Mouse (Mus musculus) urinary bladder, postnatal 25 days (tissue): ENCODE results near the gene Cox6a2.

Experiments used
- DNase-seq: peaks from one replicate; pipeline ENCODE4 v3.0.0; 2022; ENCODE audit warnings: low spot score

The Cox6a2 gene

DNA sequence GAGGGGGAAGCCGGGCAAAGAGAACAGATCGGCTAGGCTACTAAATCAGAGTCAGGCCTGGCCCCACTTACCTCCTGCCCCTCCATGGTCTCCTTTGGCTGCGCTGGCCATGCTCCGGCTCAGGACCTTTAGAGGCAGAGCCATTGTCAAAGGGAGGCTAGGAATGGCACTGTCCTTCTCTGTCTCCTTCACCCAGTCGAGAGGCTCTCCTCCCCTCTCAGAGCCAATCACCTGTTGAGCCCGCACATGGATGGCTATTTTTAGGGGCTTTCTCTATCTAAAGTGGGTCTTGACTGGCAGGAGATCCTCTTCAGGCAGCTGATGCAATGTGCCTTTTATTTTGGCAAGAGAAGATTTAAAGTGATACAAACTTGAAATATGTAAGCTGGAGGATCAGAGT, at the start of gene Cox6a2:
TSS of gene Cox6a2 (minus strand) at position 236 of the 400 bp plus-strand sequence.
- no peak for DNase-seq

DNA sequence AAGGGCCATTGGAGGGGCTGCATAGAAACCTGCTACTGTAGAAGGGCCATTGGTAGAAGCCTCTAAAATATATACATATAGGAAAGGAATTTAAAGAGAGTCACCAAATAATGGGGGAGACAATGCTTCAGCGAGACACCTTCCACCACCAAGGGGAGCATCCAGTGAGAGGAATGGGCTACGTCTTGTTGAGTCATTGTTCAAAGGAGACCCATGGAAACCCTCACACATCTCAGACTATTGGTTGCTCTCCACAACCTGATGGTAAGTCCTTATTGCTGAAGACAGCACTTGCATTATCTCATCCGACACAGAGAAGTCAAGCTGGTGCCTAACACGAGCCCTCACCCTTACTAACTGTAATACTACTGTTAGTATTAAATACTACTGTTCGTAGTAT, 49.6 kb upstream of the Cox6a2 start:
- no peak for DNase-seq

DNA sequence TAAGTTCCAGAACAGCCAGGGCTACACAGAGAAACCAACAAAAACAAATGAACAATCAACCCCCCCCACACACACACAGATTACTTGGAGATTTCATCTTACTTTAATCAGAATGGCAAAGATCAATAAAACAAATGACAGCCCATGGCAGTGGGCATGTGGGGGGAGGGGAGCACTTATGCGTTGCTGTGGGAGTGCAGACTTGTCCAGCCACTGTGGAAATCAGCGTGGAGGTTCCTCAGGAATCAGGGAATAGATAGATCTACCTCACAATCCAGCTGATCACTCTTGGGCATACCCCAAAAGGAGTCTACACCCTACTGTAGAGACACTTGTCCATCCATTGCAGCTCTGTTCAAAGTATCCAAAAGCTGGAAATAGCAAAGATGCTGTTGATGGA, 48.8 kb upstream of the Cox6a2 start:
- DNase-seq, result no peak

DNA sequence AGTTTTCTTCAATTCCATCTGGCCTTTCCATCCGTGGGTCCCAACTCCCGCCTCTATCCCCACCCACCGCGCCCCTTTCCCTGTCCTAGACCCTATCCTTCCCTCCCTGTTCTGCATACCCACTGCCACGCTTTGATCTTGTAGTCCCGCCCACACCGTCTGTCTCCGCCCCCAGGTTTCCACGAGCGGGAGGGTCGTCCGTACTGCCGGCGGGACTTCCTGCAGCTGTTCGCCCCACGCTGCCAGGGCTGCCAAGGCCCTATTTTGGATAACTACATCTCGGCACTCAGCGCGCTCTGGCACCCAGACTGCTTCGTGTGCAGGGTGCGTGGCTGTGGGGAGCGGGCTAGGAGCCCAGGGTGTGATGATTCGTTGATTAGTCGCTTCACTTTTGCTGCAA, 46.4 kb upstream of the Cox6a2 start:
- no peak for DNase-seq

DNA sequence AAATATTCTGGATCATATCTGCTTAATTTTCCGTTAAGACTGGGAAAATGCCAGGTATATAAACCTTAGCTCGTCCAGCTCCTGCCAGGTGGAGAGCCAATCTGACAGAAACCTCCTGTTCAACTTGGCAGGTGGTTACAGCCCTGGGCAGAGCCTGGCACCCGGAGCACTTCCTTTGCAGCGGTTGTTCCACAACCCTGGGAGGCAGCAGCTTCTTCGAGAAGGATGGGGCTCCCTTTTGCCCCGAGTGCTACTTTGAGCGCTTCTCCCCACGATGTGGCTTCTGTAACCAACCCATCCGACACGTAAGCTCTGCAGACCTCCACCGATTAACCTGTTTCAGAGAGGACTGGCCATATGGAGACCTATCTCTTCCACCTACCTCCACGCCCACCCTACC, 45.8 kb upstream of the Cox6a2 start:
- no peak for DNase-seq

DNA sequence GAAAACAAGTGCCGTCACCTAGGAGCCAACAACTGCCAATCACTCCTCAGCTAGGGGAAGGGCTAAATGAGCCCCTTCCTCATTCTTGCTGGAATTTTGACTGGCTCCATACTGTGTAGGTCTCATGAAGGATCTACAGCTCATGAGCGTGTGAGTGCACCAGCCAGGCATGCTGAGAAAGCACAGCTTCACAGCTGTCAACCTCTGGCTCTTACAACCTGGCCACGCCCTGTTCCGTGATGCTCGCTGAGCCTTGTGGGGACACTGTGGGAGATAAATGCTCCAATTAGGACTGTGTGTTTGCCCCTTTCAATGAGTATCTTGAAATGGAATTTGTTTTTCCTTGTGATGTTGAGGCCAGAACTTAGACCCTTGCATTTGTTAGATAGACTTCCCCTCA, 43.8 kb upstream of the Cox6a2 start:
- no peak for DNase-seq

DNA sequence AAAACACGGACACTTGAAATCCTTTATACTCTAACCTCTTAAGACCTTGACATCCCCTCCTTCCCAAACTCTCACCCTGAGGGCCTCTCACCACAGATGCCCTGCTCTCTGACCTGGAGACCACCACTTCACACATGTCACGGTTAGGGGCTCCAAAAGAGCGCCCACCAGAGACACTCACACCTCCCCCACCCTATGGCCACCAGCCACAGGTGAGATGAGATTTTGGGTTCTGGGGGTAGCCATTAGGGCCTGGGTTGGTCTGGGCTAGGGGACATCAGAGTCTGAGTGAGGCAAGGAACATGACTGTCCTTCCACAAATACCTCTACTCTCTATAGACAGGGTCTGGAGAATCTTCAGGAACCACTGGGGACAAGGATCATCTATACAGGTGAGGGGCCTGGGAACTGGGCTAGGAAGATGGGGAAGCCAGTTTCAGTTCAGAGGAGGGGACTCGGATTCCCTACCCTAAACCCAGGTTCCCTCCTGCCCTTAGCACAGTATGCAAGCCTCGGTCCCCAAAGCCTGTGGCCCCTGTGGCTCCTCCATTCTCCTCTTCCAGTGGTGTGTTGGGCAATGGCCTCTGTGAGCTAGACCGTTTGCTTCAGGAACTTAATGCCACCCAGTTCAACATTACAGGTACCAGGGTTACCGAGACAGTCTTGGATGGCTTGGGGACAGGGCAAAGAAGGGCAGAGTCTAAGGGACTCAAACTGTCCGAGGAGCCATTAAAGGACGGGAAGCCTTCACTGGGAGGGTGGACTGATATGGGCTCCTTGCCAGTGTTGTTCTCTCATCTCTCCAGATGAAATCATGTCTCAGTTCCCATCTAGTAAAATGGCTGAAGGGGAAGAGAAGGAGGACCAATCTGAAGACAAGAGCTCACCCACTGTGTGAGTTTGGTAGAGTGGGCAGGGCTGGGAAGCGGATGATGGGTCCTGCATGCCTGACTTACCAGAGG, 42.2 kb upstream of the Cox6a2 start:
- no peak for DNase-seq

DNA sequence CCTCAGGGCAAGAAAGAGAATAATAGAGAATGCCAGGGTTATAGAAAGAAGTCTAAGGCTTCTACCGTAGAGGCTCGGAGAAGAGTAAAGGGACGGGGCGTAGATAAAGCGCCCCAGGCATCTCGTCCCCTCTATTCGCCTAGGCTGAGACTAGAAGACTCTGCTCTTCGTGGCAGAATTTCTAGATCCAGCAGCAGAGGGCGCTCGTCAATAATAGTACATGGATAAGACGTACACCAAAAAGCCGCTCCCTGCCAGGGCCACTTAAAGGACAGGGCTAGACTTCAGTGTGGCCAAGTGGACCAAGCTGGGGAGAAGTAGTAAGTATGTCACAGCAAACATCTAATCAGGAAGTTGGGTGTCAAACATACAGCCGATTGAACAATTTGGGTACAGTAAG, 41.3 kb upstream of the Cox6a2 start:
- peak; percentile 84 for DNase-seq

DNA sequence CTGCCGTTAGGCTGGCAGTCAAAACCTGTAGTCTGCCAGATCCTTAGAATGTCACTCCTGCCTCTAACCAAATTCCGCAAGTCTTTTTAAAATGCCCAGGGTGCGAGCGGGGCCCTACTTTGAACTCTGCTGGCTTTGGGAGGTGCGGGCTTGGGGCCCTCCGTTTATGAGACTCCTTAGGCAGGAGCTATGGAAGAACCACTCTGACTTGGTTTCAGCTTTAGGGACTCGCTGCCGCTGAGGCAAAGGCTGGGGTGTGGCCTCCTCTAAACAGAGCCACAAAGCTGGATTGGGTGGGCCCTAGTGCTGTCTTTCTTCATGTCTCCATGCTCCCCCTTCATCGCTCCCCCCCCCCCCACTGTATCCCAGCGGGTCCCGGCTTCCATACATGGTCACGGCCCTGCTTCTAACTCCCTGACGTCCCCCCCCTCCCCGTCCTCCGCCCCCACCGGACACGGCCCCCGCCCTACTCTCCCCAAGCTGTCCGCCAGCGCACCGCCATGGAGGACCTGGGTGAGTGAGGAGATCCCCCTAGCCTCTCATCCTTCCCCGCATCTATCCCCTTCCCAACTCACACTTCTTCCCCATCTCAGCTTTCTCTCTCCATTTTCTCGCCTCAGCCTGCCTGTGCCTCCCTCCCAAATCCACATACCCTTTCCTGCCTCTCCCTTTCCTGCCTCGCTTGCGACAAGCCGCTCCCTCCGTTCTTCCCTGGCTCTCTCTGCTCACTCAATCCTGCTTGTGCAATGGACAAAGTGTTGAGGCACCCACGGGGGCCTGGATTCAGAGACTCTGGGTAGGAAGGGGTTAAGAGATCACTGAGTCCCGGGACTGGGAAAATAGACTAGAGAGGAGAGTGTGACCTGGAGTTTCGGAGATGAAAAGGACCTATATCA, 40.6 kb upstream of the Cox6a2 start, which contains the start of gene Tgfb1i1:
TSS of gene Tgfb1i1 (plus strand) at position 317 of the 896 bp plus-strand sequence.
- DNase-seq, result peak; percentile 65

DNA sequence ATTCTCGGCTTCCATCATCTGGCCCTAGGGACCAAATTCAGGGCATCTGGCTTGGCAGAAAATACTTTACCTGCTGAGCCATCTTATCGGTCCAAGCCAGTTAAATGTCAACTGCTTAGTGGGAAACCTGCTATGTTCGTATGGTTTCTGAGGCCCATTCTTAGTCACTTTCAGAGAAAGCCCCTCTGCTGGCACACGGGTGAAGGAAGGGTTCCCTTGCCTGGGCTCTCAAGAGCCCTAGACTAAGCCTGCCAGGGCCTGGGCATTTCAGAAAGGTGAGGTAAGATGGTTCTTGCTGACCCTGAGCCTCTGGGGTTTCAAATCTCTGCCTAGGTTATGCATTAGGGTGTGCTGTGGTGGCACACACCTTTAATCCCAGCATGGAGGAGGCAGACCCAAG, 39.4 kb upstream of the Cox6a2 start:
- no peak for DNase-seq

DNA sequence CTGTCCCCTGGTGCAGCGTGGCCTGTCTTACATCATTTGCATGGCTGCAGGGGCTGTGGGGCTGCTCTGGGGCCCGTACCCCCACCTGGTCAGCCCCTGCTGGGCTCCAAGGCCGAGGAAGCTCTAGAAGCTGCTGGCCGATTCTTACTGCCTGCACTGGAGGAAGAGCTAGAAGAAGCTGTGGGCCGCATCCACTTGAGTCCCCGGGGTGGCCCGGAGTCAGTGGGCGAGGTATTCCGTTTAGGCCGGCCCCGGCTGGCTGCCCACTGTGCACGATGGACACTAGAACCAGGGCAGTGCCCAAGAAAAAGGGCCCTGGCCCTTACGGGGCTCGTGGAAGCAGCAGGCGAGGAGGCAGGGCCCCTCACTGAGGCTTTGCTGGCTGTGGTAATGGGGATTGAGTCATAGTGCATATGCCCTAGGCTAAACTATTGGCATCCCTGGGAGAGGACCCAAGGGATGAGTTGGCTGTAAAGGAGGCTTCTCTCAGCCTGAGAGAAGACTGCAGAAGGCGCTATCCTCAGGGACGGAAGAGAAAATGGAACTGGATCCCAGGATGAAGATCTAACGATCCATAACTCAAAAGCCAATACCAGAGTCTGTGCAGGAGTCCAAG, 38.3 kb upstream of the Cox6a2 start:
- no peak for DNase-seq

DNA sequence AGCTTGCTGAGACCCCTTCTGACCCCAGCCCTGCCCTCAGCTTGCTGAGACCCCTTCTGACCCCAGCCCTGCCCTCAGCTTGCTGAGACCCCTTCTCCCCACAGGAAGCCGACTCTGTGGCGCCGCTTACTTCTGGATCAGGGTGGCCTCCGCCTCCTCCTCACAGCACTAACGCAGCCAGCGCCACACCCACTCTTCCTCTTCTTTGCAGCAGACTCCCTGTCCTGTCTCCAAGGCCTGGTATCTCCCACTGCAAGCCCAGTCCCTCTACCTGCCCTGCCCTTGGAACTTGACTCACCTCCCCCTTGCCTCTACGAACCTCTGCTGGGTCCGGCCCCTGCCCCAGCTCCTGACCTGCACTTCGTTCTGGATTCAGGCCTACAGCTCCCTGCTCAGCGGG, 37.7 kb upstream of the Cox6a2 start:
- DNase-seq, result no peak

DNA sequence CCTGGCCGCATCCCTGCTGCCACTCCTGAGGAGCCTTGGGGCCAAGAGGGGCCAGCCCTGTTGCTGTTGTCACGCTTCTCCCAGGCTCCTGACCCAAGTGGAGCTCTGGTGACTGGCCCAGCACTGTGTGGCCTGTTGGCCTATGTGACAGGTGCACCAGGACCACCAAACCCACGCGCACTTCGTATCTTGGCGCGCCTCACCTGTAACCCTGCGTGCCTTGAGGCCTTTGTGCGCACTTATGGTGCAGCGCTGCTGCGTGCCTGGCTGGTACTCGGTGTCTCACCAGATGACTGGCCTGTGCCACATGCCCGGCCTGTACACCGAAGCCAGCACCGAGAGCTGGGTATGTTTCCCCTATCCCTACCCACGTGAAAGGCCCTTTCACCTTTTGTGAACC, 36.1 kb upstream of the Cox6a2 start:
- DNase-seq, result no peak

DNA sequence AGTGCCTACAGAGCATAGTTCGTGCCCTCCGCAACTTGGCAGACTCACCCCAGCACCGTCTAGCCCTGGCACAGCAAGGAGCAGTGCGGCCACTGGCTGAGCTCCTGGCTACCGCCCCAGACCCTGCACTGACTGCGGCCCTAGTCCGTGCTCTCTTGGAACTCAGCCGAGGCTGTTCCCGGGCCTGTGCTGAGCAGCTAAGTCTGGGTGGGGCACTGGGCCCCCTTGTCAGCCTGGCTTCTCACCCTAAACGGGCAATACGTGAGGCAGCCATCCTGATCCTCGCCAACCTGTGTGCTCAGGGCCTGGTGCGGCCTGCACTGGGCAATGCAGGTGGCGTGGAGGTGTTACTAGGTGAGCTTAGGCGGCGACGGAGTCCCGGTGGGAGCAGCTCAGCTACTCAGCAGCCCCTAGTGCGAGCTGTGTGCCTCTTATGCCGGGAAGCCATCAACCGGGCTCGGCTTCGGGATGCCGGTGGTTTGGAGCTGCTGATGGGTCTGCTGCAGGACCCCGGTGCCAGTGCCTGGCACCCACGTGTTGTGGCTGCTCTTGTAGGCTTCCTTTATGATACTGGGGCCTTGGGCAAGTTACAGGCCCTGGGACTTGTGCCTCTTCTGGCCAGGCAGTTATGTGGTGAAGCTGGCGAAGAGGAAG, 34.1 kb upstream of the Cox6a2 start:
- no peak for DNase-seq

DNA sequence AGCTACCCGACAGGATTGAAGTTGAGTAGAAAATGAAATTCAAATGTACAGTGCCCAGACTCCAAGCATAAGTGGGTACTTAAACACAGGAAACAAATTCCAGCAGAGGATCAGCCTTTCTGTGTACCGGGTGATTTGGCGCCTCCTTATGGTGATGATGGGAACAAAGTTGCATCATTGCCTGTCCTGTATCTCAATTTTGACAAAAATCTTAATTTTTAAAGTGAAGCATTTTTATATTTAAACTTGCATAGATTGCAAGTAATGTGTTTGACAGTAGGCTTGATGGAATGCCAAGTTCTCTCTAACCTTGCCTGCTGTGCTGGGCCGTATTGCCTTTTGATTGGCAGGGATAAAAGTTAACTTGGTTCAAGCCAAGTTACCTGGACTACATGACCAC, 32.8 kb upstream of the Cox6a2 start:
- no peak for DNase-seq

DNA sequence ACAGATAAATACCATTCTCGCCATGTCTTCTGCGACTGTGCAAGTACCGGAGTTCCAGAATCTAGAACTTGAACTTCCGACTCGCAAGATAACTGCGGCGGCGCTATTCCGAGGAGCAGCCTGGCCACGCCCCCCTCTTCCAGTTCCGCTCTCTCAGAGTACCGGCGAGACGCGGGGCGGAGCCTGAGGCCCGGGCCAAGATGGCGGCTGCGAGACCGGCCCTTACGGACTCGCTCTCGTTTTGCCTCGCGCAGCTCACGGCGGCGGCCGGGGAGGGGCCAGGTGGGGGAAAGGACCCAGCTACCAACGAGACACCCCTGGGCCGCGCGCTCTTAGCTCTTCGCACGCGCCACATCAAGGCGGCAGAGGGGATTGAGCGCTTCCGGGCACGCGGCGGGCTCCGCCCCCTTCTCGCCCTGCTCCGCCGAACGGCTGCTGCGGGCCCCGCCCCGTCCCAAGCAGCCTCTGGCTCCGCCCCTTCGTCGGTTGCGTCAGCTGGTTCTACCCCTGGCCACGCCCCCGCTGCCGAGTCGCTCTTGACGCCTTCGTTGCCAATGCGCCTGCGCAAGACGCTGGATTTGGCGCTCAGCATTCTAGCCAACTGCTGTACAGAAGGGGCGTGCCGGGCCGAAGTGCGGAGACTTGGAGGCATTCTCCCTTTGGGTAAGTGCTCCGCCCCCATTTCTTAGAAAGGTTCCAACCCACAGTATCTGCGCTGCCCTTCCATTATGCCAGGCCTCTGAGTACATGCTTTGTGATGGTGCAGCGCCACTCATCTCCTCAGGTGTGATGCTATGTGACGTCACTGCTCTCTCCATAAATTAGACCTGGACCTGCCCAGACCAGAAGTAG, 32.0 kb upstream of the Cox6a2 start, which contains the start of gene 9130023H24Rik:
TSS of gene 9130023H24Rik (minus strand) at position 105 of the 852 bp plus-strand sequence.
- DNase-seq, result peak; percentile 100

DNA sequence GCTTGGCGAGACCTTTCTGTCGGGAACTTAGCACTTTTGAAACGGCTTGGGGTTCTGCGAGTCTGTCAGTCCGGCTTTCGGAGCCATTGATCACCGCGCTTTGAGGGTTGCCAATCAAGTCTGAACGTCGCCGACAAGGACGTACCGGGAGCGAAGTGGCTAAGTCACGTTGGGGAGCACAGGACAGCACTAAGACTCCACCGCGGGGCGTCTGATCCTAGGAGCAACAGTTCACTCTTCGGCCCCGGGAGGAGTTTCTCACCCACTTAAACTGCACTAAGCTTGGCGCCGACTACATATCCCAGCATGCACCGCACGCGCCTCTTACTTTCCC, 31.4 kb upstream of the Cox6a2 start:
- DNase-seq, result no peak

DNA sequence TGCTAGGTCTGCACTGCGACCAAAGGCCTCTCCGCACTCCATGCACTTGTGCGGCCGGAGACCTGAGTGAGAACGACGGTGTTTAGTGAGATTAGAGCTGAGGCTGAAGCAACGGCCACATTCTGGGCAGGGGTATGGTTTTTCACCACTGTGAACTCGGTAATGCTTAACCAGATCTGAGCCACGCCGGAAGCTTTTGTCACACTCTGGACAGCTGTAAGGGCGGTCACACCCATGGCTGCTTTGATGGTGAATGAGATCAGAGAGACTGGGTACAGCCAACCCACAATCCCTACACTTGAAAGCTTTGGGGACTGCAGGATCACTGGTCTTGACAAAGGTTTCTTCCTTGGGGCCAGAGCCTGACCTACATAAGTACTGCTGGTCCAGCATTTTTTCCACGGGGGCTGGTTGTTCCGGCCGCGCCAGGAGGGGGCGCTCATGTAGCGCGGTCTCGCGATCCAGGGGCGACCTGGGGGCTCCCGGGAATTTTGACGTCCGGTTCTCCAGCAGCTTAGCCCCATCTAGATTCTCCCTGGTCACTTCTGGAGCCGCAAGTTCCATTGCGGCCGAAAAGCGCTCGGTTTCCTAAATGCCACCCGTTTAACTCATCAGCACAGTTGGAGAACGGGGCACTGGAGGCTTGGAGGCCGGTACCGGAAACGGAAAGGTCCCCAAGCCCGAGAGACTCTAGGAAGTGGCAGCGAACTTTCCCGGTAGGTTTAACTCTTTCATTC, 30.8 kb upstream of the Cox6a2 start, which contains the start of gene Armc5:
TSS of gene Armc5 (plus strand) at position 487 of the 737 bp plus-strand sequence.
- DNase-seq, result peak; percentile 86

DNA sequence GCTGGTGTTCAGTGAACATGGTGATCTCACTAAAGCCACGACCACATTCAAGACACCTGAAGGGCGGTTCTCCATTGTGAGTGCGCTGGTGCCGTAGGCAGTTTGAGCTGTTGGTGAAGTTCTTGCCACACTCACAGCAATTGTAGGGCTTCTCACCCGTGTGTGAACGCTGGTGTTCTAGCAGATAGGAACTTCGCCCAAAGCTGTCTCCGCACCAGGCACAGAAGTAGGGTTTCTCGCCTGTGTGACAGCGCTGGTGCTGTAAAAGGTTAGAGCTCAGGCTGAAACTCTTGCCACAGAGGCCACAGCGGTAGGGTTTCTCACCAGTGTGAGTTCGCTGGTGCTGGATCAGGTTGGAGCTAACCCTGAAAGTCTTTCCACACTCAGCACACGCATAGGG, 30.2 kb upstream of the Cox6a2 start:
- DNase-seq, result no peak

DNA sequence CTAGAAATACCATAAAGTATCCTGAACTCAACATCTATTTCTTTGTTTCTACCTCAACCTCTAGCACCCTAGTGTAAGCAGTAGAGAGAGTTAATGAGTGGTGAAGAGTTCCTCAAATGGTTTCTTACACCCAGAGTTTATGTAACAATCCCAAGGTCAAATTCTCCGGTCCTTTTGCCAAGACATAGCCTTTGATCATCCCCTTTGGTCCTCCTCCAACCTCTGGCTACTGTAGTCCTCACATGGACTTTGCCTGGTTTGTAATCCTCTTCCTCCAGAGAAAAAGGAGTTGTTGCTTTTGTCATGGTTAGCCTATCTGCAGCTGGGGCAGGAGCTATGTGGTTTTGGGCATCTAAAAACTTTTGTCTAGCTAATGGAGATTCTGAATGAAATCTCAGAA, 29.3 kb upstream of the Cox6a2 start:
- no peak for DNase-seq
